Mouse (Mus musculus) urinary bladder, postnatal 25 days (tissue): ENCODE results near the gene Aff1.

Experiments
- DNase-seq: peaks from one replicate; pipeline ENCODE4 v3.0.0; 2022; ENCODE audit warnings: low spot score

Gene Aff1

GRCm38 (mm10) chr5:103691624-103692530 lies at the start of gene Aff1:
TSS of gene Aff1 (plus strand) at chr5:103692374.
- peak; percentile 95 for DNase-seq

DNA sequence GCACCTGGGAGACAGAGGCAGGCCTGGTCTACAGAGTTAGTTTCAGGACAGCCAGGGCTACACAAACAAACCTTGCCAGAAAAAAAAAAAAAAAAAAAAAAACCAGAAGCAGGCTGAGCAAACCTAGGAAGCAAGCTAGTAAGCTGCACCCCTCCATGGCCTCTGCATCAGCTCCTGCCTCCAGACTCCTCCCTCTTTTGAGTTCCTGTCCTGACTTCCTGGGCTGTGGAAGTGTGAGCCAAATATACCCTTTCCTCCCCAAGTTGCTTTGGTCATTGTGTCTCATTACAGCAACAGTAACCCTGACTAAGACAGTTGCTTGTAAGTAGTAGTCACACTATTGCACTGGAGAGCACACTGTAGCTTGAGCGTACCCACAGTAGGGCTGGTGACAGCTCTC lies 48.0 kb upstream of the Aff1 start:
- DNase-seq: no peak

DNA sequence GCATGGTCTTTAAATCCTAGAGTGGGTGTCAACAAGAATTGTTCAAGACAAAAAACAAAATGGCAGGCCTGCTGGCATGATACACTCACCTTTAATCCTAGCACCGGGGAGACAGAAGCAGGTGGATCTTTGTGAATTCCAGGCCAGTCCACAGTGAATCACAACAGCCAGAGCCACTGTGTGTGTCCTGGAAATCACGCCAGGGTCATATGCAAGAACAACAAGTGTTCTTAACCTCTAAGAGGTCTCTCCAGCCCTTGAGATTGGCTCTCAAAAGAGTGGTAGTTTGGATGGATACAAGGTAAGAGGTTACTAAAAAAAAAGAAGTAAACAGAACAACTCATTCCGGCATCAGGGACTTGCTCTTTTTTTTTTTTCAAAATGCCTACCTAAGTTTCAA lies 44.9 kb upstream of the Aff1 start:
- DNase-seq: no peak

DNA sequence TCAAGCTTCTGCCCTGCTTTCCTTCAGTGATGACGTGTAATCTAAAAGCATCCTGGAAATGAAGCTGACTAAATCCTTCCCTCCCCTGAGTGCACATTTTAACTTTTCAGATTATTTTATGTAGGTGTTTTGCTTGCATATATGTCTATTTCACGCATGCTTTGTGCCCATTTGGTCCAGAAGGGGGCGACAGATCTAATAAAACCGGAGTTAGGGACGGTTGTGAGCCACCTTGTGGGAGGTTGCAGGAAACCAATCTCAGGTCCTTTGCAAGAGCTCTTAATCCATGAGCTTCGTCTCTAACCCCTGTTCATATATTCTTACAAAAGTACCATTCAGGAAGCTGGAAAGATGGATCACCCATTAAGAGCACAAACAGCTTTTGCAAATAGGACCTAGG lies 37.9 kb upstream of the Aff1 start:
- DNase-seq: no peak

GRCm38 (mm10) chr5:103654780-103655179 lies 37.4 kb upstream of the Aff1 start:
- no peak for DNase-seq

GRCm38 (mm10) chr5:103655346-103656118 lies 36.6 kb upstream of the Aff1 start, which contains the start of gene 1700016H13Rik:
TSS of gene 1700016H13Rik (minus strand) at chr5:103656010.
- peak; percentile 79 for DNase-seq

- DNase-seq: no peak
Measured at GRCm38 (mm10) chr5:103658921-103659320, 33.3 kb upstream of the Aff1 start.

GRCm38 (mm10) chr5:103659571-103659970 lies 32.6 kb upstream of the Aff1 start:
- no peak for DNase-seq

- no peak for DNase-seq
Measured at GRCm38 (mm10) chr5:103664932-103665331, 27.2 kb upstream of the Aff1 start.

GRCm38 (mm10) chr5:103665876-103666275 lies 26.3 kb upstream of the Aff1 start:
- no peak for DNase-seq

DNA sequence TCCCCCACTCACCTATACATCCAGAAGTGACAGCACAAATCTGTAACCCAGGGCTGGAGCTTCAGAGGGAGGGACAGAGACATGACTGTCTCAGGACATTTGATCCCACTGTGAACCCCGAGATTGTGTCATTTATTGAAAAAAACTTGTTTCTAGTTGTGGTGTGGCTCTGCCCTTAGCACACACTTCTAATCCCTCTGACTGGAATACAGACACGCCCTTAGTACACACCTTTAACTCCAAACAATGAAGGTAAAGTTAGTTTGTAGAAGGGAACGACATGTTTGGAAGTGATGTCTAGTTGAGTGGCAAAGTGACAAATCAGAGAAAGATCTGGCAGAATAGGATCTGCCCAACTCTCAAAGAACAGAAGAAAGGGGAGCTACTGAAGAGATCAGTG lies 20.3 kb upstream of the Aff1 start:
- no peak for DNase-seq

DNA sequence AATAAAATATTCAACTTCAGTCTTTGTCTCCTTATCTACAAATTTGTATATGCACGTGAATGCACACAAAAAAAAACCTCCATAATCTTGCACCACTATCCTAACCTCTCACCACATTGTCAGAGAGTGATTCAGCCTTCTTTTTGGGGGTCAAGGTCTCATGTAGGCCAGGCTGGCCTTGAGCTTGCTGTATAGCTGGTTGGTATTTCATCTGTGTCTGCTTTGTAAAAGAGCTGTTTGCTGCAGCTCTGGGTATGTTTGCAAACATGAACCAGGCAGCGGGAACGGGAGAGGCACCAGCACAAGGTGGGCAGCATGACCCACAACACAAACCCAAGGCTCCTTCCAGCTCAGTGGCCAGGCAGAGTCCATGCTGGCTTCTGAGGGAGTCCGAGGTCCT lies 18.6 kb upstream of the Aff1 start:
- no peak for DNase-seq

DNA sequence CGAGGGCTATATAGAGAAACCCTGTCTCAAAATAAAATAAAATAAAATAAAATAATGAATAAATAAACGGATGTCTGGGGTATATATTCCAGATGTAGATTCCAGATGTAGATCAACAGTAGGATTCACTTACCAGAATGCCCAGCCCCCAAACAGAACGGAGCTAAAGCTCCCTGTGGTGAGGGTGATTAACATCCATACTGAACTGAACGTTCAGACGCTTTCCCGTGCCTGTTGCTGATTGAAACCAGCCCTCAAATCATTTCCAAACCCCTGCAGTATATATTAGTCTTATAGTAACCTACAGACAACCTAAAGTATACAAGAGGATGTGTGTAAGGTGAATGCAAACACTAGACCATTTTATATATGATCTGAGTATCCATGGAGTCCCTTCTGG lies 17.7 kb upstream of the Aff1 start:
- DNase-seq: no peak

GRCm38 (mm10) chr5:103676289-103676881 lies 15.8 kb upstream of the Aff1 start:
- DNase-seq: no peak

- no peak for DNase-seq
Measured at GRCm38 (mm10) chr5:103677894-103678293, 14.3 kb upstream of the Aff1 start.

DNA sequence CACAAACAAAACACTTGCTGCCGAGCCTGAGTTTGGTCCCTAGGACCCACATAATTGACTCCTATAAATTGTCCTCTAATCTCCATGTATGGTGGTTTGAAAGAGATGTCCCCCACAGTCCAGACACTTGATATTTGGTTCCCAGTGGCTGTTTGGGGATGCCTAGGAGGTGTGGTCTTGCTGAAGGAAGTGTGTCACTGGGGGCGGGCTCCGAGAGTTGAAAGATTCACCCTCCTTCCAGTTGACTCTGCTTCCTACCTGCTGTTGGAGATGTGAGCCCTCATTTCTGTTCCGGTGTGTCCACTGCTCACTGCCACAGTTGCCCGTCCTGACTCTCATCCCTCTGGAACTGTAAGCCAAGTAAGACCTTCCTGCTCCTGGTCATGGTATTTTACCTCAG lies 13.2 kb upstream of the Aff1 start:
- DNase-seq: no peak

DNA sequence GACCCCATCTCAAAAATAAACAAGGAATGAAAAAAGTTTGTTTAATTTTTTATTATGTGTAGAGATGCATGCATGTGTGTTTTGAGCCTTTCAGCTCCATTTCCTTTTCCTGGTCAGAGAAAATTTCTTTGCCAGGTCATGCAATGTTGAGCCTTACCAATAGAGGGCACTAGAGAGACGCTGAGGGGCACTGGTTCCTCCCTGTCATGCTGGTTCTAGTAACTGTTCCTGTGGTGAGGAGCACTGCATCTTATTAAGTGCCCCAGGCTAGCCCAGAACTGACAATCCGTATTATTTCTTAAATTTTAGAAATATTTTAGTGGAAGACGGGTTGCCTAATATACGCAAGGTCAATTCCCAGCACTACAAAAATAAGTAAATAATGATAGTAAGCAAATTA lies 11.8 kb upstream of the Aff1 start:
- DNase-seq: peak; percentile 75

GRCm38 (mm10) chr5:103681824-103682223 lies 10.3 kb upstream of the Aff1 start:
- DNase-seq: no peak

DNA sequence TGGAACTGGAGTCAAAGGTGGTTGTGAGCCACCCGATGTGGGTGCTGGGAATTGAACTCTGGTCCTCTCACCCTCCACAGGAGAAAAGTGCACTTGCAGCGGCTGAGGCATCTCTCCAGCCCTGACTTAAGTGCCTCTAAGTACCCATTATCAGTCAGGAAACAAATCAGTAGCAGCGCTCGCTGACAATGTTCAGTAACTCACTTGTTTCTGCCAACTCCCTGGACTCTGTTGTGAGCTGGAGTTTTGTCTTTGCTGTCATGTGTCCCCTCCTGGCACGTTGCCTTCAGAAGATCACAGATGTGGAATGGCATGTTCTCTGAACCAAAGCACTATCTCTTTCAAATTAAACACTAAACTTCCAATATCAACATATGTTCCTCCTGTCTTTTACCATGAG lies 2.5 kb upstream of the Aff1 start:
- DNase-seq: no peak

DNA sequence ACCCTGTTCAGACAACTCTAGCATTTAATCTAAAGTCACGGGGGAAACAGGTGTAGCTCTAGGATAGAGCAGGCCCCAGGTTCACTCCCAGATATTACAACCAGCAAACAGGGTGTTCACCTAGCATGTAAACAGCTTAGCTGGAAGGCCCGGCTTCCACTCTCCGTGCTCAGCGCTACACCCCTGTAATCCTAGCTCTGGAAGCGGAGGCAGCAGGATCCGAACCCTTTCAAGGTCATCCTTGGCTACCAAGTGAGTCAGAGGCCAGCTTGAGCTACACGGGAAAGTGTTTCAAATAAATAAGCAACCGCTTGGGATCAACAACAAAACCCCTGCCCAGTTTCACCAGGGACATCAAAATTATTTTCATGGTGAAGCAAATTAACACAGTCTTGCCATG lies 2.0 kb upstream of the Aff1 start:
- no peak for DNase-seq

- DNase-seq: no peak
Measured at GRCm38 (mm10) chr5:103691171-103691570, 1.0 kb upstream of the Aff1 start.

- peak; percentile 38 for DNase-seq
Measured at GRCm38 (mm10) chr5:103692531-103693040, 412 bp downstream of the Aff1 start.
